Mouse (Mus musculus): Measurements from ENCODE around the gene Arhgef12. TPM values are rescaled to one million over a fixed set of nuclear protein-coding genes. Genes with fewer than 3 reads are reported as not detected.

The Arhgef12 gene
- total and polyA plus RNA-seq, 3 experiments: 11.8 to 33.5 (median 14.7) TPM

- peak; percentile 92 for DNase-seq (ENCODE audit: low read depth, low spot score)
- TF ChIP-seq SMC3 (IDR thresholded peaks at IDR 0.05; ENCODE audit: low read depth, low read length) (no peak), SIN3A (IDR thresholded peaks at IDR 0.05; ENCODE audit: low read length) (0 out of 2 replicates have a peak, but pooled peaks have one; percentile 50), MAX (IDR thresholded peaks at IDR 0.05; ENCODE audit: low read length) (0 out of 2 replicates have a peak, but pooled peaks have one; percentile 32), POLR2A (IDR thresholded peaks at IDR 0.05; ENCODE audit: control insufficient read depth in 1 of 2, insufficient read depth in 1 of 2, low read depth in 1 of 2, low read length in 2 of 2, poor library complexity in 1 of 2) (peak in 1 of 2 experiments; percentile 55; a peak in 2 of 4 replicates), KAT2A (conservative IDR thresholded peaks at IDR 0.05; ENCODE audit: low read depth, low read length) (no peak), TCF12 (IDR thresholded peaks at IDR 0.05; ENCODE audit: low read depth, low read length) (0 out of 2 replicates have a peak, but pooled peaks have one; percentile 28)
- Histone ChIP-seq H3K36me3 (ENCODE audit: control insufficient read depth in 1 of 2, insufficient read depth in 2 of 2, low read length in 2 of 2) (peaks cover 0 to 8% of the 10 kb centered on the region in 2 experiments; a peak in 2 of 4 replicates), H3K79me2 (ENCODE audit: control insufficient read depth, insufficient read depth, low read length, poor library complexity) (peaks cover 2% of the 10 kb centered on the region; the same call in 1 of the 2 replicates), H3K4me1 (ENCODE audit: control insufficient read depth in 1 of 2, insufficient read depth in 2 of 2, low read length in 2 of 2) (peaks cover 0 to 10% of the 10 kb centered on the region in 2 experiments; a peak in 2 of 4 replicates), H3K27ac (ENCODE audit: control insufficient read depth, low read depth, low read length) (no peak overlapping the region), H3K27me3 (ENCODE audit: control insufficient read depth in 1 of 2, insufficient read depth in 2 of 2, low read length in 2 of 2) (no peaks in the 10 kb centered on the region), H3K9ac (ENCODE audit: control insufficient read depth, low read depth, low read length, poor library complexity, severe bottlenecking) (peak overlapping the region; percentile 18; the same call in 1 of the 2 replicates), H3K9me3 (replicated peaks; ENCODE audit: insufficient read depth, low read length) (no peaks in the 10 kb centered on the region), H3K4me3 (ENCODE audit: control insufficient read depth in 1 of 2, insufficient read depth in 1 of 2, low read depth in 2 of 2, low read length in 2 of 2) (peak overlapping the region in 1 of 2 experiments; percentile 43; a peak in 1 of 4 replicates)
These were observed 158.7 kb downstream of the Arhgef12 start for GRCm38 (mm10) chr9:42948381-42948780.

- TF ChIP-seq TAL1 (IDR thresholded peaks at IDR 0.05; ENCODE audit: low read length) (no peak), BHLHE40 (IDR thresholded peaks at IDR 0.05; ENCODE audit: borderline replicate concordance, low read depth, low read length) (no peak), ELF1 (IDR thresholded peaks at IDR 0.05; ENCODE audit: low read depth, low read length) (peak; percentile 46; the same call in 1 of the 2 replicates), MAX (IDR thresholded peaks at IDR 0.05; ENCODE audit: low read length) (peak; percentile 77), HCFC1 (IDR thresholded peaks at IDR 0.05; ENCODE audit: low read depth, low read length) (no peak), NRF1 (IDR thresholded peaks at IDR 0.05; ENCODE audit: insufficient read depth, low read depth, low read length, poor library complexity, severe bottlenecking) (no peak), USF2 (IDR thresholded peaks at IDR 0.05; ENCODE audit: borderline replicate concordance in 1 of 2, insufficient read depth in 1 of 2, low read depth in 1 of 2, low read length in 2 of 2) (no peak), EP300 (IDR thresholded peaks at IDR 0.05; ENCODE audit: low read depth in 1 of 2, low read length in 2 of 2) (peak in 1 of 2 experiments; percentile 38; a peak in 1 of 4 replicates)
- Histone ChIP-seq H3K9ac (ENCODE audit: control insufficient read depth, low read depth, low read length, poor library complexity, severe bottlenecking) (peak overlapping the region; percentile 91), H3K27ac (ENCODE audit: control insufficient read depth, low read depth, low read length) (peak overlapping the region; percentile 73), H3K27me3 (ENCODE audit: control insufficient read depth in 1 of 2, insufficient read depth in 2 of 2, low read length in 2 of 2) (no peaks in the 10 kb centered on the region; a peak in 1 of 4 replicates), H3K9me3 (replicated peaks; ENCODE audit: insufficient read depth, low read length) (no peaks in the 10 kb centered on the region), H3K36me3 (ENCODE audit: control insufficient read depth in 1 of 2, insufficient read depth in 2 of 2, low read length in 2 of 2) (peaks cover 0 to 8% of the 10 kb centered on the region in 2 experiments; a peak in 2 of 4 replicates), H3K79me2 (ENCODE audit: control insufficient read depth, insufficient read depth, low read length, poor library complexity) (peaks cover 2% of the 10 kb centered on the region; the same call in 1 of the 2 replicates), H3K4me3 (ENCODE audit: control insufficient read depth in 1 of 2, insufficient read depth in 1 of 2, low read depth in 2 of 2, low read length in 2 of 2) (peak overlapping the region; percentile 59 to 70), H3K4me1 (ENCODE audit: control insufficient read depth in 1 of 2, insufficient read depth in 2 of 2, low read length in 2 of 2) (peaks cover 0 to 10% of the 10 kb centered on the region in 2 experiments; a peak in 2 of 4 replicates)
- DNase-seq (ENCODE audit: low read depth, low spot score): peak; percentile 77
These were observed 161.9 kb downstream of the Arhgef12 start for GRCm38 (mm10) chr9:42945174-42945573.

Measured in MEL (cell line).